Mouse (Mus musculus): ENCODE data around the gene Trim14.

The Trim14 gene

DNA sequence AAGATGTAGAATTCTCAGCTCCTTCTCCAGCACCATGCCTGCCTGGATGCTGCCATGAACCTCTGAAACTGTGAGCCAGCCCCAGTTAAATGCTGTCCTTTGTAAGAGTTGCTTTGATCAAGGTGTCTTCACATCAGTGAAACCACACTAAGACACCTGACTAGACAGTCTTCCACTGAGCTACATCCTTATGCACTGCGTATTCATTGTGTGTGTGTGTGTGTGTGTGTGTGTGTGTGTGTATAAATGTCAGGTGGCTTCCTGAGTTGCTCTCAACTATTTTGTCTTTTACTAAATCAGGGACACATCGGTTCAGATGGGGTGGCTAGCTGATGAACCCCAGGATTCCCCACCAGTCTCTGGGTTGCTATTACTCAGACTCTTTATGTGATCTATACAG lies 56.9 kb downstream of the Trim14 start:
- no peak for DNase-seq (ENCODE audit: low read depth)

- DNase-seq (ENCODE audit: low read depth), result no peak
Observed at GRCm38 (mm10) chr4:46475101-46475500, 60.8 kb downstream of the Trim14 start.

DNA sequence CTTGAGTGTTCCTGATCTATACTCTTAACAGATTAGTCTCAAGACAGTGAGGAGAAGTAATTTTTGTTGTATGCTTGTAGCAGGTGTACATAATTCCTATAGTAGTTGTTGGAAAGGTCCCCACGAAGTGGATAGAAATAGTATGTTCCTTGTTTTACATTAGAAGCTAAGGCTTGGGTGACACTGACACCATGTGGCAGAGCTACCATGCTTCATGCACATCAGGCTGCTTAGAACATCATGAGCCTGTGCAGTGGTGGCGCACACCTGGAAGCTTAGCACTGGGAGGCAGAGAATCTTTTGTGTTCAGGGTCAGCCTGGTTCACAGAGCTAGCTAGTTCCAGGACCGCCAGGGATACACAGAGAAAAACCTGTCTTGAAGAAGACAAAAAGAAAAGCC lies 70.2 kb downstream of the Trim14 start:
- DNase-seq (ENCODE audit: low read depth), result no peak

DNA sequence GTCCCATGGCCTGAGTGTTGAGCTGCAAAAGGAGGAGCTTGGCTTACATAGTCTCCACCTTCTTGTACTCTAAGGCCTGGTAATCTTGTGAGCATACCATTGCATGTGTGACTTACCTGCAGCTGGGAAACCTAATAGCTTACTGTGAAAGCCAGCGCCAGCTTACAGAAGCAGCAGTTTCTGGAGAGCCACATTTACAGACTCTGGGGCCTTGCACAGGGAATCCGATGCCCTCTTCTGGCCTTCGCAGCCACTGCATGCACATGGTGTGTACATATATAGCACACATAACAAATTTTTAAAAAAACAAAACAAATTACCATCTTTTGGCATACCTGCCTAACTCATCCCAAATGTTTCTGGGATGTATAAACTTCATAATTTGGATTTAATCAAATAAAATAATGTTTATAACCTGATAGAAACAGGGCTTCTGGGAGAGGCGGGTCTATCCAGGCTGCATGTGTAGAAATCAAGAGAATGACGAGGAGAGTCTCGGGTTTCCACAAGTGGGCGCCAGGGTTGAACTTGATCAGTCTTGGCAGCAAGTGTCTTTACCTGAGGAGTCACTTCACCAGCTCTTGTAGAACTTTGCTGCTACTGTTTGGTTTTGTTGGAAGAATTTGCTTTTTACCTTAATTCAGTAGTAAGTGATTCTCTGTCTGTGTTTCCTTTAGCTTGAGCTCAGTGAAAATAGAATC lies 72.7 kb downstream of the Trim14 start:
- no peak for DNase-seq (ENCODE audit: low read depth)

DNA sequence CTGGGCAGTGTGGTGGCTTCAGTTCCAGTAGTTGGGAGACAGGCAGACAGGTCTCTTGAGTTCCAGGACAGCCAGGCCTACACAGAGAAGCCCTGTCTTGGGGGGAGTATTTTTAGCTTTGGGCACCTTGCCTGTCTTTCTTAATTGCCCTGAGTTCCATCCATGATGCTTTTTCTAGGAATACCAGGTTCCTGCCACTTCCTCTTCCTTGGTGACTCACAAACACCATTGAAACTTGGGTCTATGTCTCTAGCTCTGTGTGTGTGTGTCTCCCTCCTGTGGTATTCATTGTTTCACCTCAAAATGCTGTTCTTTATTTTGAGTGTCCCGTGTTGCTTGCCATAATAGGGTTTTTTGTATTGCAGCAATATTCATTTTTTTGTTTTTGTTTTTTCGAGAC lies 77.5 kb downstream of the Trim14 start:
- no peak for DNase-seq (ENCODE audit: low read depth)

DNA sequence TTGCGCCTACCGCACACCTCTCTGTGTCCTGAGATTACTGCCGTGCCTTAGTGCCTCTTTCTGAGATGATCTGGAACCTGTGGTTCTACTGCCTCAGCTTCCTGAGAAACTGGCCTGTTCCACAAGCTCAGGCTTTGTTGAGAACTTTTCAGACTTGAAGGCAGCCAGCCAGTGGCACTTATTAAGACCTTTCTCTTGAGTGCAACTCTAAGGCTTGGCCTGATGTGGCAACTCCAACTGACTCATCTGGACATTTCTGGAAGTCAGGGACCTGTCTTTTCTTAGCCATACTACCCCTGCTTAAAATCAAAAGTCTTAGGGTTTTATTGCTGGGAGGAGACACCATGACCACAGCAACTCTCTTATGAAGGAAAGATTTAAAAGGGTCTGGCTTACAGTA lies 78.8 kb downstream of the Trim14 start:
- no peak for DNase-seq (ENCODE audit: low read depth)

DNA sequence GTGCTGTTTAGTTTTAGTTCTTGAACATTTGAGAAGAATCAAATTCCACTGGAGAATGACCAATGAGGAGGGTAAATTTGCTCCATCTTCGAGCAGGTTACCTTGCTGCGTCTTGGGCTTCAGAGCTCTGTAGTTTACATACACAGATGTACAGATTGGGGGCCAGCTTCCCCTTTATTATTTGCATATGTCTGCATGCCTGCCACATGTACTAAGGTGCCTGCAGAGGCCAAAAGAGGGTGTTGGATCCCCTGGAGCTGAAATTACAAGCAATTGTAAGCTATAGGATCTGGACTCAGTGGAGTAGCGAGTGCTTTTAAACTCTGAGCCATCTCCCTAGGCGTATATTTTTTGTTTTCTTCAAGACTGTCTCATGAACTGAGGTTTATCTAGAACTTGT lies 79.2 kb downstream of the Trim14 start:
- no peak for DNase-seq (ENCODE audit: low read depth)

GRCm38 (mm10) chr4:46454097-46454864 lies 81.7 kb downstream of the Trim14 start:
- no peak for DNase-seq (ENCODE audit: low read depth)

- DNase-seq (ENCODE audit: low read depth), result no peak
Observed at GRCm38 (mm10) chr4:46452855-46453719, 82.9 kb downstream of the Trim14 start.

DNA sequence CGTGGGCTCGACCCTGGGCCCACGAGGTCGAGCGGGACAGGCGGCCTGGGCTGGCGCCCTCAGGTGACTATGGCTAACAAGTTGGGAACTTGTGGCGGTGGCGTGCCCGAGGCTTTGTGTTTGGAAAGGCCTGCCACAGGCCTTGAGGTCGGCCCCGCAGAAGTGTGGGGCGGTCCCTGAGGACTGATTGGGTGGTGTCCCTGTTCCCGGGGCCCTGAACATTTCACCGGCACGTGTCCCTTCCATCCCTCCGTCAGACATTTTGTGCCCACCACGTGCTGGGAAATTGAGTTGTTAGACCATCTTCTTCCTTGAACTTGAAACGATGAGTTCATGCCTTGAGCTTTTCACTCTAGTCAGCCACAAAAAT lies 83.5 kb downstream of the Trim14 start:
- DNase-seq (ENCODE audit: low read depth), result no peak

- DNase-seq (ENCODE audit: low read depth), result no peak
Observed at GRCm38 (mm10) chr4:46451758-46452480, 84.0 kb downstream of the Trim14 start.

DNA sequence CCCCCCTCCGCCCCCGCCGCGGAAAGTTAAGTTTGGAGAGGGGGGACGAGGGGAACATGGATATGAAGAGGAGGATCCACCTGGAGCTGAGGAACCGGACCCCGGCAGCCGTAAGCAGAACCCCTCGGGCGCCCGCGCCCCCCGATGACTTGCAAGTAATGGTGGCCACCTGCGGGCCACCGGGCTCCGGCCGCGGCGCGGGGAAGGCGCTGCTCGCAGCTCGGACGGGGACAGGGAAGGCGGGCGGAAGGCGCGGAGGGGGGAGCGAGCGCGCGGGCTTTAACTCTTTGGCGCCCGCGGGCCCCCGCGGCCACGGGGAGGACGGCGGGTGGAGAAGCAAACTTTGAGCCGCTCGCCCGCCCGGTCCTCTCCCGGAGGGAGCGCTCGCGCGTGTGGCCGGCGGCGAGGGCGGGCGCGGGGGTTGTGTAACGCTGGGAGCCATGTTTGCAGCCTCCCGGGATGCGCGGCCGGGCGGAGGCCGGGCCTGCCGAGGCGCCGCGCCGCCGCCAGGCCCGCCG lies 84.6 kb downstream of the Trim14 start:
- no peak for DNase-seq (ENCODE audit: low read depth)

DNA sequence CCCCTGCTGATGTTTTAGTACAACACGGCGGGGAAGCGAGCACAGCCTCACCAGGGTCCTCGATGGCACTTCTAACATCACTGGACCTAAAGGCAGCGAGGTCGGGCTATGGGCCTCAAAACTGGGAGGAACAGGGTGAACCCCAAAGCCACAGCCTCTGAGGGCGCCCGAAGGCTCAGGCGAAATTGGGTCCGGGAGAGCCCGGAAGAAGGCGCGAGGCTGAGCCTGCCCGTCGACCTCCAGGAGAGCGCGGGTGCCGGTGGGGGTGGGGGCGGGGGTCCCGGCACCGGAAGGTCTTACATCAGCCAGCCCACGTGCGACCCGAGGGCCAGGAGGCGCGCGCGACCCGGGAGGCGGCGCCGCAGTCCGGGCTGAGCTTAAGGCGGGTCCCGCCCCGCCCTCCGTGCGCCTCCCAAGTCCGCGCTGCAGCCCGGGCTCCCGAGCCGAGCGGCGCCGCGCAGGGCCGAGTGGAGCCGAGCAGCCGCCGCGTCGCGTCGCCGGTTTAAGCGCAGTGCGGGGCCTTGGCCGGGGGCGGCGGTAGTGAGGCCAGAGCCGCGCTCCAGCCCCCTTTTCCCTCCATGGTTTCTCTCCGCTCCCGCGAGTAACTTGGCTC lies 85.3 kb downstream of the Trim14 start, which contains the start of gene Anp32b:
Gene Anp32b, plus strand, starts transcription at position 384 of the 613 bp plus-strand sequence.
- DNase-seq (ENCODE audit: low read depth), result peak; percentile 60

GRCm38 (mm10) chr4:46450020-46450518 lies 85.9 kb downstream of the Trim14 start:
- DNase-seq (ENCODE audit: low read depth), result no peak

GRCm38 (mm10) chr4:46448886-46449285 lies 87.1 kb downstream of the Trim14 start:
- DNase-seq (ENCODE audit: low read depth), result no peak

GRCm38 (mm10) chr4:46447461-46447860 lies 88.5 kb downstream of the Trim14 start:
- no peak for DNase-seq (ENCODE audit: low read depth)

DNA sequence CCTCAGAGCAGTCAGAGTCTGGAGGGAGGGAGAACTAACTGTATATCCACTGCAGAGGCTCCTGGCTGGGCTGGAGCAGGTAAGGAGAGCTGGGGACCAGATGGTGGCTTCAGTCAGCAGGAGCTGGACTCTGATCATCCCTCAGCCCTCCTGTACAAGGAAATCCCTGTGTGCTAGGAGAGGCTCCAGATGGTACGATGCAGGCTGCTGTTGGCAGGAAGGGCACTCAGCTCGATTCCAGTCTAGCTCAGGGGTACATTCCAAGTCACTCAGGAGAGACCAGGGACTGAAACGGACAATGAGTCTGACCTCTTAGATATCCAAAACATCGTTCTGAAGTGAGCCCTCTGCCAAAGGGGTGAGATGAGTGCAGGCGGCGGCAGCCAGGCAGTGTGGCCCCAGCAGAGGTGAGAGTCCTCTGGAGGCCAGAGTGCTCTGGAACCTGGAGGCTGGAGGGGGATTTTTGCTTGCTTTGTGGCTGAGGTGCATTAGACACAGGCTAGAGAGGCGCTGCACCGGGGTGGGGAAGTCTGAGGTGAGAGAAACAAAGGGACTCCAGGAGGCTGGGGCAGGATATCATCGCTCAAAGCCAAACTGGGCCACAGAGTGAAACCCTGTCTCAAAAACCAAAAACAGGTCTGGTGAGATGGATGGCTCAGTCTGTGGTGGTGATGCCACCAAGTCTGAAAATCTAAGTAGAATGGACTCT lies 90.5 kb downstream of the Trim14 start:
- no peak for DNase-seq (ENCODE audit: low read depth)

All from fibroblast of lung, adult 2 months (primary cell).